Mouse (Mus musculus) stomach, embryonic 15.5 days (tissue): ENCODE measurements around the gene Gm20388. TPM values are rescaled to one million over a fixed set of nuclear protein-coding genes. Genes with fewer than 3 reads are reported as not detected.

Experiments used
- ATAC-seq: fragments of 200-750 bp; cut with Nextera tagmentation; 2 replicates; pipeline ENCODE4 v1.8.0; 2017; ENCODE audit warnings: low read depth, moderate number of reproducible peaks, moderate TSS enrichment; ENCODE audit not compliant: insufficient read depth, low FRiP score
- H3K27ac ChIP-seq: fragments of 300-500 bp; sonication (generic); 2 replicates; pipeline ENCODE4 v1.5.1; 2015; ENCODE audit warnings: mild to moderate bottlenecking, inconsistent platforms
- H3K27me3 ChIP-seq: fragments of 300-500 bp; sonication (generic); replicated peaks from 2 replicates; pipeline ENCODE4 v1.6.1; 2015; ENCODE audit warnings: inconsistent platforms
- H3K36me3 ChIP-seq: fragments of 300-500 bp; sonication (generic); 2 replicates; pipeline ENCODE4 v1.6.1; 2015; ENCODE audit warnings: inconsistent platforms
- H3K4me1 ChIP-seq: fragments of 300-500 bp; sonication (generic); 2 replicates; pipeline ENCODE4 v1.6.1; 2015; ENCODE audit warnings: inconsistent platforms
- H3K4me2 ChIP-seq: fragments of 300-500 bp; sonication (generic); 2 replicates; pipeline ENCODE4 v1.6.1; 2015; ENCODE audit warnings: mild to moderate bottlenecking, inconsistent platforms
- H3K4me3 ChIP-seq: fragments of 300-500 bp; sonication (generic); replicated peaks from 2 replicates; pipeline ENCODE4 v1.5.1; 2015; ENCODE audit warnings: inconsistent platforms
- H3K9ac ChIP-seq: fragments of 300-500 bp; sonication (generic); 2 replicates; pipeline ENCODE4 v1.6.1; 2015; ENCODE audit warnings: inconsistent platforms
- H3K9me3 ChIP-seq: fragments of 300-500 bp; sonication (generic); 2 replicates; pipeline ENCODE4 v1.6.1; 2016; ENCODE audit warnings: inconsistent platforms
- WGBS: fragments of 180-500 bp; shearing (Covaris S2); methylation state at CpG from one replicate; pipeline ENCODE4 v1.1.7; 2015; 5-methylcytosine and 5-hydroxymethylcytosine counted together
- polyA plus RNA-seq: library from polyadenylated mRNA; unstranded; fragments of >200 nt; fragmentation: Nextera tagmentation; extraction: Ambion mirVana; gene quantifications from 2 replicates; pipeline ENCODE4 v1.2.1, GENCODE M21; 2015

The Gm20388 gene
- polyA plus RNA-seq, 1 experiment from 2014 or later: not detected

DNA sequence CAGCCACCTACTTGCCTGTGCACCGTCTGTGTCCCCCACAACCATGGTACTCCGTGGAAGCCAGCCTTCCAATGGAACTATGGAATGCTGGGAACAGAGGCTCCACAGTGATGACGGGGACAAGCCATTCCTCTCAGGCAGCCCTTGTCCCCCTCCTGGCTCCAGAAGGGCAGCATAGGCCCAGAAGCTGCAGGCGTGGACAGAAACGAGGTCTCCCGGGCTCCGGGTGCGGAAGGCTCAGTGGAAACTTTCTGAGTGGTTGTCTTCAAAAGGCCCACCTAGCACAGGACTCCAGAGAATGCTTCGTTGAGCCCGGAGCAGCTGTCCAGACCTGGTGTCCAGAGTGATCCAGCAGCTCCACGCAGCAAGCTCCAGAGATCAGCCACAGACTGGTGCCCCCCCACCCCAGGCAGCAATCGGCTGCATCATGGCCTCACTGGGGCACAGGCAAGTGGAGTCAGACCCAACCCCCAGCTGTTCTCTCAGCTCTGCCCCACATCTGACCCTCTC is 1633.7 kb downstream of the Gm20388 start, which contains the start of gene 1700018B08Rik:
TSS of gene 1700018B08Rik (minus strand) at position 45 of the 510 bp plus-strand sequence.
- Histone ChIP-seq H3K36me3 (no peaks in the 10 kb centered on the region), H3K27me3 (0 out of 2 replicates have a peak, but pooled peaks cover under 1% of the 10 kb centered on the region), H3K4me2 (no peak within 1 kb of the TSS), H3K9me3 (no peaks in the 10 kb centered on the region), H3K4me3 (no peak within 1 kb of the TSS), H3K27ac (no peak within 1 kb of the TSS), H3K9ac (no peak within 1 kb of the TSS), H3K4me1 (no peaks in the 10 kb centered on the region)
- WGBS: 81% methylated on average over 12 of the region's 12 CpGs
- ATAC-seq: no peak

DNA sequence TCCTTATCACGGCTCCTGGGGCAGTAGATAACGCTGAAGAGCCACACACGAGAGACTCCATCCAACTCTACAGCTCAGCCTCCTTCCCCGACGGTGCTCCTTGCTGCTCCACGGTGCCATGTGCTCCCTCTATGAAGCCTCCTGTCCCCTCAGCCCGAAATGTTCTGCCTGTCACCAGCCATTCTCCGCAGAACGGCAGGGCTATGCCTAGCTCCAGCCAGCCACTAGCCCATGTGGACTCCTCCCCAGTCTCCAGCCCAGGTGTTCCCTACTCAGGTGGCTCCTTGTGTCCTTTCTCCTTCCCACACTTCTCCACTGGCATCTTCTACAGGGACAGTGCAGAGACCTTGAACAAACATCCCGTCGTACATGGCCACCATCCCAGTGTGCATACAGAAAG is 1634.3 kb downstream of the Gm20388 start:
- Histone ChIP-seq H3K36me3 (no peaks in the 10 kb centered on the region), H3K9ac (no peak overlapping the region), H3K4me1 (no peaks in the 10 kb centered on the region), H3K27ac (no peak overlapping the region), H3K4me2 (no peak overlapping the region), H3K4me3 (no peak overlapping the region), H3K9me3 (no peaks in the 10 kb centered on the region), H3K27me3 (no peaks in the 10 kb centered on the region)
- ATAC-seq: no peak
- WGBS: 69% methylated on average over 11 of the region's 11 CpGs

DNA sequence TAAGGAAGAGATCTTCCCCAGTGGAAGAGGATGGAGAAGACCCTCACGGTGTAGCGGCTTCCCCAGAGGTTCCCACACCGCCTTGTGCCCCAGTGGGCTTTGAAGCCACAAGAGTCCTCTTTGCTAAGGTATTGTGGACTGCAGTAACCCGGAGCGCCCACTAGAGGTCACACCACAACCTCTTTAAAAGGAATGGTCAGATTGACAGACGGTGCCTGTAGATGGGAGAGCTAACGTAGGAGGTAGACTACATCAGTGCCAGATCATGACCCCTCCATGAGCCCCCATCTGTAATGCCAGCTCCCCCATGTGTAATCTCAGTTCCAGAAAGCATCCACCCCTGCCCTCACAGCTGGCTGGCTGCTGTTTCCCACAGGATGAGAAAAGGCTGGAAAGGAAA is 1636.5 kb downstream of the Gm20388 start:
- H3K4me3 ChIP-seq: no peak overlapping the region
- no peaks in the 10 kb centered on the region for H3K9me3 ChIP-seq
- no peak overlapping the region for H3K4me2 ChIP-seq
- H3K4me1 ChIP-seq: no peaks in the 10 kb centered on the region
- no peak overlapping the region for H3K27ac ChIP-seq
- H3K9ac ChIP-seq: no peak overlapping the region
- 7% methylated on average over 7 of the region's 7 CpGs for WGBS
- H3K36me3 ChIP-seq: 0 out of 2 replicates have a peak, but pooled peaks cover 3% of the 10 kb centered on the region
- no peaks in the 10 kb centered on the region for H3K27me3 ChIP-seq
- ATAC-seq: no peak

DNA sequence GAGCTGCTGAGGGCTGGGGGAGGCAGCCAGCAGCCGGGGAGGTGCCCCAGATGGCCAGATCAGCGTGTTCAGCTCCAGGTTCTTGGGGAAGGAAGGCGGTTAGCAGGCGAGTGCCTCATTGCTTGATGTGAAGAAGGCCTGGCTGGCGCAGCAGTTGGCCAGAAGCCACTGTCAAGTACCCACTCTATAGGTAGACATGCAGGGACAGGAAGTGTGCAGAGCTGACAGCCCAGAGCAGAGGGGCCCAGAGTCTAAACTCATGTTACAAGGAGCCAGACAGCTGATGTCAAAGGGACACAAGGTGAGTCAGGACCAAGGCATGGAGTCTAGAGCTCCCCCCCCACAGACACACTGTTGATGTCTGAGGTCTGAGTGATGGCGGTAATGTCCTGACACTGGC is 1639.4 kb downstream of the Gm20388 start:
- Histone ChIP-seq H3K4me2 (no peak overlapping the region), H3K9ac (no peak overlapping the region), H3K27ac (no peak overlapping the region), H3K36me3 (peaks cover 24% of the 10 kb centered on the region), H3K27me3 (no peaks in the 10 kb centered on the region), H3K9me3 (no peaks in the 10 kb centered on the region), H3K4me3 (no peak overlapping the region), H3K4me1 (no peaks in the 10 kb centered on the region)
- no peak for ATAC-seq
- WGBS: 79% methylated on average over 6 of the region's 6 CpGs

DNA sequence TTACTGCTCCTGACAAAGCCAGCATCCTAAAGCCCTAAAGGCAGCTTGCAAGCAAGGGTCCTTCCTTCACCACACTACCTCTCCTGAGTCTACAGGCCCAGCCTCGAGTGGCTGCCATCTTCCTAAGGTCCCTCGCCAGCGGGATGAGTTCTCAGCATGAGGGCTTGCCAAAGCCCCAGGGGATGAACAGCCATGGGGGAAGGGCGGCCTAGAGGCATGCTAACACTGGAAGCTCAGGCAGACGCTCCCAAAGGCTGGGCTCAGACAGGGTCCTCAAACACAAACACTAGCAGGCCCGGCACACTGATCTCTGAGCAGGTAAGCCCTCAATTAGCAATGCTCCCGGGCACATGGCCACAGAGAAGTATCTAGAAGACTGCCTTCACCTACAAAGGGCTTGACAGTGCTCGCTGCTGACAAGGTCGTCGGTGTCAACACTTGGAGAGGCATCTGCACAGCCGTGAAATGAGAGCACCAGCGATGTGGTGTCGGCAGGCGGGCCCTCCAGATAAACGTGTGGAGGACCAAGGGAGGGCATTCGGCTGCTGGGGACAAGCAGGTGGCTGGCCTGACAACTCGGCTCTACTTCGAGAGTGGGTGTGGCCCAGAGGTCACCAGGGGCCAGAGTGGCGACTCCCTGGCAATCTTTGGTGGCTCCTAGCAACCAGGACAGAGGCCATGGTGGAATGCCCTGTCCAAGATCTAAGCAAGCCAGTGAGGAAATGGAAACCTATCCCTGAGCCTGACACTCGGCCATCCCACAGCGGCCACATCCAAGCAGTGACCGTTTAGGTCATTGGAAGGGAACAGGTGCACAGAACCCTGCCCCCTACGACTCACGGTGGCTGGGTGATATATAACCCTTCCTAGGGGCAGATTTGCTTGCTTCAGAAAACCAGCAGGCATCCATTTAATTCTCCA is 1640.7 kb downstream of the Gm20388 start:
- no peak overlapping the region for H3K4me3 ChIP-seq
- H3K36me3 ChIP-seq: peaks cover 29% of the 10 kb centered on the region
- no peak overlapping the region for H3K27ac ChIP-seq
- 66% methylated on average over 24 of the region's 24 CpGs for WGBS
- ATAC-seq: no peak
- no peak overlapping the region for H3K9ac ChIP-seq
- no peaks in the 10 kb centered on the region for H3K4me1 ChIP-seq
- no peaks in the 10 kb centered on the region for H3K9me3 ChIP-seq
- no peaks in the 10 kb centered on the region for H3K27me3 ChIP-seq
- no peak overlapping the region for H3K4me2 ChIP-seq

DNA sequence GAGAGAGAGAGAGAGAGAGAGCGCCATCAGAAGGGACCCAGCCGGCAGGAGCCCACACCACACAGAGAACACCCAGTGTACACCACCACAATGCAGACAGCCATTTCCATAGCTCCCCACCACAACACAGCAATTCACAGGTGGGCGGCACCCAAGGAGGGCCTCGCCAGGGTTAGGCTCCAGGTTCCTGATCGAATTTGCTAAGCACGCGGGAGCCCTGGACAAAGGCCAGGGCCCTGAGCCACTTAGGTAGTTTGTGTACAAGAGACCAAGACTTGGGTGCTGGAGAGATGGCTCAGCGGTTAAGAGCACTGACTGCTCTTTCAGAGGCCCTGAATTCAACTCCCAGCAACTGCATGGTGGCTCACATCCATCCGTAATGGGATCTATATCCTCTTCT is 1641.9 kb downstream of the Gm20388 start:
- Histone ChIP-seq H3K9ac (no peak overlapping the region), H3K4me1 (no peaks in the 10 kb centered on the region), H3K36me3 (peaks cover 29% of the 10 kb centered on the region), H3K27ac (no peak overlapping the region), H3K27me3 (no peaks in the 10 kb centered on the region), H3K9me3 (no peaks in the 10 kb centered on the region), H3K4me3 (no peak overlapping the region), H3K4me2 (no peak overlapping the region)
- no peak for ATAC-seq
- 79% methylated on average over 9 of the region's 9 CpGs for WGBS

DNA sequence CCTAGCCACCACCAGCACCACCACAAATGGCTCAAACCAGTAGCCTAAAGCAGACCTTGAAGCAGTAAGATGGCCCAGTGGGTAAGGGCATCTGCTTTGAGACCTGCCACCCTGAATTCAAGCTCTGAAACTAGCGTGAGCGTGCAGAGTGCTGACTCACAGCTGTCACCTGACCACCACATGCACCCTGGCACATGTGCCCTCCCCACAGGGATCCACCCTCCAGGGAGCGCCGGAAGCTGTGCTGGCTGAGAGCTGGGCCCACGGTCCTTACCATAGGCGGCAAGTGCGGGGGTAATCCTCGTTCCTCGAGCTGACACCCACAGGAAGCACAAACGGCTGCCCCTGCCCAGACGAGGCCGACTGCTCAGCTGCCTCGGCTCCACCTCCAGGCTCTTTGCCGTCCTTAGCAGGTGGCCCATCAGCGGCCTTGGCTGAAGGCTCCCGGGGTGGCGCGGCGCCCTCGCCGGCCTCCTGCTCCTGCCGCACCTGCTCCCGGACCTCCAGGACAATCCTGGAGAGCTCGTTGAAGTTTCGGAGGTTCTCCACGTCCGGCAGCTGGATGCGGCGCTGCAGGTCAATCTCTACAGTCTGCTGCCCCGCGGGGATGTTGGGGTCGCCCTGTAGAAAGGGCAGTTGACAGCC is 1643.3 kb downstream of the Gm20388 start:
- Histone ChIP-seq H3K9ac (no peak overlapping the region), H3K9me3 (no peaks in the 10 kb centered on the region), H3K27ac (no peak overlapping the region), H3K4me1 (no peaks in the 10 kb centered on the region), H3K4me3 (no peak overlapping the region), H3K4me2 (no peak overlapping the region), H3K27me3 (no peaks in the 10 kb centered on the region), H3K36me3 (peaks cover 39% of the 10 kb centered on the region)
- no peak for ATAC-seq
- WGBS: 94% methylated on average over 32 of the region's 32 CpGs

DNA sequence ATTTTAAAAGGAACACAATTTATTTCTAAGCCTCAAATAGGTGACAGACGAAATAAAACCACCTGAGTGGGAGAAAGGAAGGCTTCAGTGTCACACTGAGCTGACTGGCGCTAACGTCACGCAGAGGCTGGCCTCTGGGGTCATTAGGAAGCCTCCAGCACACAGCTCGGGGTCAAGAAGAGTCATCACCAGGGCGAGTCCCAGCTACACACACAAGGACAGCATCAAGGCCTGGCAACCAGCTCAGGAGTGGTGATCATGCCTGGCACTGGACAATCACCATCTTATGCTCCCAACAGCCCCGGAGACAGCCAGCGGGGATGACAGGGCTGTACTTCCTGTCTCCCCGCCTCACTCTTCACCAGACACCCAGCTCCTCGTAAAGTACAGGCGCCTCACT is 1647.1 kb downstream of the Gm20388 start:
- Histone ChIP-seq H3K27ac (no peak overlapping the region), H3K9me3 (no peaks in the 10 kb centered on the region), H3K9ac (no peak overlapping the region), H3K4me3 (no peak overlapping the region), H3K4me1 (no peaks in the 10 kb centered on the region), H3K4me2 (no peak overlapping the region), H3K36me3 (peaks cover 45% of the 10 kb centered on the region), H3K27me3 (no peaks in the 10 kb centered on the region)
- no peak for ATAC-seq
- WGBS: 87% methylated on average over 11 of the region's 11 CpGs

DNA sequence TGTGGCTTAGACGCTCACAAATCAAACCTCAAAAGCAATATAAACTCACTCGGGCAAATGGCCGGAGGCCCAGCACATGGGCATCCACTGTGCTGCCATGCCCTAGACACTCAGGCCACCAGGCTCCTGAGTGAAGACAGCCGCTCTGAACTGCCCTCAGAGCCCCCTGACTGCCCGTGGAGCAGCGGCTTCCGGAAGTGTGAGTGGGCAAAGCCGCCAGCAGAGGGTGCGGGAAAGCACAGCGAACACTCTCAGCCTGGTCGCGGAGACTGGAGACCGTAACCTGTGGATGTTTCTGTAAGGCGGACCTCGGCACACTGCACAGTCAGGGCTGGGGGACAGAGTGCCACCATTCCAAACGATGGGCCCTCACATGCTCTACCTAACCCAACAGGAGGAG is 1647.9 kb downstream of the Gm20388 start:
- H3K4me3 ChIP-seq: no peak overlapping the region
- 87% methylated on average over 16 of the region's 16 CpGs for WGBS
- no peak overlapping the region for H3K27ac ChIP-seq
- H3K36me3 ChIP-seq: peaks cover 38% of the 10 kb centered on the region
- no peaks in the 10 kb centered on the region for H3K9me3 ChIP-seq
- no peaks in the 10 kb centered on the region for H3K27me3 ChIP-seq
- H3K9ac ChIP-seq: no peak overlapping the region
- H3K4me1 ChIP-seq: no peaks in the 10 kb centered on the region
- no peak for ATAC-seq
- no peak overlapping the region for H3K4me2 ChIP-seq

DNA sequence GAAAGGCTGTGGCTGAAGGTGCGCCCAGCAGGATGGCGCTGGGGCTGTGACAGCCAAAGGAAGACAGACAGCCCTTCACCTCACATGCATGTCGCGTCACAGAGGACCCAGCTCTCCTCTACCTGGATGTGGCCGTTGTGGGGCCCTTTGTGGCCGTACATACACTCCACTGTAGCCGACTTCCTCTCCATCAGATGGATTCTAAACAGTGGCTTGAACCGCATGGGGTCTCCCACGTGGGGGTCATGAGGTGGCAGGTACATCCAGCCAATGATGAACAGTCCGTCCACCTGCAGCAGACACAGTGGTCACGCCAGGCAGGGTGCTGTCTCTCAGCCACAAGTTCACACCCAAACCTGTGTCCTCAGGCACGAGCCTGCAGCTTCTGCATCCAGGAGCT is 1649.2 kb downstream of the Gm20388 start:
- Histone ChIP-seq H3K4me3 (no peak overlapping the region), H3K9me3 (no peaks in the 10 kb centered on the region), H3K4me1 (no peaks in the 10 kb centered on the region), H3K36me3 (peaks cover 26% of the 10 kb centered on the region), H3K27me3 (no peaks in the 10 kb centered on the region), H3K4me2 (no peak overlapping the region), H3K27ac (no peak overlapping the region), H3K9ac (no peak overlapping the region)
- no peak for ATAC-seq
- 89% methylated on average over 12 of the region's 12 CpGs for WGBS

DNA sequence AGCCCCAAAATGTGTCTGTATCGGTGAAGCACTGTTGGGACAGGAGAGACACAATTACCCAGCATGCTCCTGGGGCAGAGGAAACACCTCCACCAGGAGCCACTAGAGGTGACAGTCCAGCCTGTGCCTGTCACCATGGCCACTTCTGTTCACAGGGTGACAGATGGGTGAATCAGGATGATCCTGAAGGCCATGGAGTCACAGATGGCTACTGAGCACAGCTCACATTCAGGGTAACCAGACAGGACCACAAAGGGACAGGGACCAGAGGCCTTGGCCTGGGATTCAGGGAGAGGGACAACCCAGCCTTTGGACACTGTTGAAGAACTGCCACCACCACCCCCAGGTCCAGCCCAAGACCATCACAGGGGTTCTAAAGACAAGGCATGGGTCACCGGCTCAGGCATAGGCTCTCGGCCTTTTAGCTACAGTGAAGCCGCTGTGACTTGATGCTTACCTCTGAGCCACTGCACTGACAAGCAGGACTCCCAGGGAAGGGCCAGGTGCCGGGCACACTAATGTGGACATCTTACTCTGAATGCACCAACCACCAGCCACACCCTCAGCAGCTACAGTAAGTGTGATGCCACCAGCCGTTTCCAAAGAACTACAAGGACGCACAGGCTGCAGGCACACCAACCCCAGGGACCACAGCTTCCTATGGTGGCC is 1649.9 kb downstream of the Gm20388 start:
- no peak overlapping the region for H3K27ac ChIP-seq
- H3K9me3 ChIP-seq: no peaks in the 10 kb centered on the region
- no peak for ATAC-seq
- H3K4me3 ChIP-seq: no peak overlapping the region
- no peak overlapping the region for H3K9ac ChIP-seq
- H3K36me3 ChIP-seq: peaks cover 19% of the 10 kb centered on the region; the same call in 1 of the 2 replicates
- no peaks in the 10 kb centered on the region for H3K27me3 ChIP-seq
- 92% methylated on average over 7 of the region's 7 CpGs for WGBS
- no peak overlapping the region for H3K4me2 ChIP-seq
- no peaks in the 10 kb centered on the region for H3K4me1 ChIP-seq
